Mouse (Mus musculus) ES-Bruce4 (cell line): Measurements from ENCODE around the gene Fzd5.

Experiments
- CTCF ChIP-seq: IDR thresholded peaks from one replicate; pipeline ENCODE4 v1.8.1; 2011; ENCODE audit warnings: low read depth, low read length
- EP300 ChIP-seq: IDR thresholded peaks from 2 replicates; pipeline ENCODE4 v1.6.1; 2011; ENCODE audit warnings: low read depth, low read length; ENCODE audit not compliant: insufficient read depth
- POLR2A ChIP-seq: IDR thresholded peaks from one replicate; pipeline ENCODE4 v1.8.1; 2011; ENCODE audit warnings: low read length; ENCODE audit not compliant: insufficient read depth

GRCm38 (mm10) chr1:64709891-64710290, 27.7 kb downstream of the Fzd5 start:
- TF ChIP-seq POLR2A (no peak), CTCF (no peak), EP300 (no peak)
